Mouse (Mus musculus) forebrain, embryonic 11.5 days (tissue): ENCODE results near the gene Senp5. TPM values are rescaled to one million over a fixed set of nuclear protein-coding genes. Genes with fewer than 3 reads are reported as not detected.
A peak's percentile ranks its signal among the peaks of the same experiment; 100 is the strongest.
"Not testable (repeated sequence)": the region's sequence is repeated elsewhere in the genome, so short reads cannot be mapped to it uniquely, and the experiment has no call there.

Experiments
- ATAC-seq: fragments of 200-750 bp; cut with Nextera tagmentation; replicated peaks from 2 replicates; pipeline ENCODE4 v1.8.0; 2017; ENCODE audit warnings: moderate TSS enrichment; ENCODE audit not compliant: low FRiP score
- DNase-seq: peaks from one replicate; pipeline ENCODE4 v3.0.0-alpha.2; 2017; ENCODE audit warnings: low spot score
- H3K27ac ChIP-seq: fragments of 300-500 bp; sonication (generic); 2 replicates; pipeline ENCODE4 v1.5.1; 2014; ENCODE audit warnings: low read depth, low read length
- H3K27me3 ChIP-seq: fragments of 300-500 bp; sonication (generic); 2 replicates; pipeline ENCODE4 v1.6.1; 2014; ENCODE audit warnings: mild to moderate bottlenecking, low read length, mixed read lengths; ENCODE audit not compliant: control insufficient read depth, insufficient read depth
- H3K36me3 ChIP-seq: fragments of 300-500 bp; sonication (generic); 2 replicates; pipeline ENCODE4 v1.6.1; 2014; ENCODE audit warnings: mild to moderate bottlenecking, low read length, moderate library complexity, mixed read lengths; ENCODE audit not compliant: control insufficient read depth, insufficient read depth
- H3K4me1 ChIP-seq: fragments of 300-500 bp; sonication (generic); replicated peaks from 2 replicates; pipeline ENCODE4 v1.6.1; 2014; ENCODE audit warnings: low read length, mixed read lengths; ENCODE audit not compliant: control insufficient read depth, insufficient read depth
- H3K4me2 ChIP-seq: fragments of 300-500 bp; sonication (generic); 2 replicates; pipeline ENCODE4 v1.6.1; 2014; ENCODE audit warnings: low read depth, mild to moderate bottlenecking, low read length, moderate library complexity, mixed read lengths; ENCODE audit not compliant: severe bottlenecking
- H3K4me3 ChIP-seq: fragments of 300-500 bp; sonication (generic); 2 replicates; pipeline ENCODE4 v1.5.1; 2014; ENCODE audit warnings: low read depth, low read length
- H3K9ac ChIP-seq: fragments of 300-500 bp; sonication (generic); 2 replicates; pipeline ENCODE4 v1.6.1; 2014; ENCODE audit warnings: low read length
- H3K9me3 ChIP-seq: fragments of 300-500 bp; sonication (generic); 2 replicates; pipeline ENCODE4 v1.6.1; 2016; ENCODE audit warnings: low read length, mixed read lengths; ENCODE audit not compliant: control insufficient read depth
- WGBS: fragments of 180-500 bp; shearing (Covaris S2); extraction: QIAGEN DNeasy Blood & Tissue Kit; methylation state at CpG from one replicate; pipeline ENCODE4 v1.1.7; 2014; 5-methylcytosine and 5-hydroxymethylcytosine counted together
- polyA plus RNA-seq: library from polyadenylated mRNA; unstranded; fragments of >200 nt; fragmentation: Nextera tagmentation; extraction: Ambion mirVana; gene quantifications from 2 replicates; pipeline ENCODE4 v1.2.1, GENCODE M21; 2014

Senp5 gene
- polyA plus RNA-seq, 1 experiment from 2014 or later = 15.2 TPM

DNA sequence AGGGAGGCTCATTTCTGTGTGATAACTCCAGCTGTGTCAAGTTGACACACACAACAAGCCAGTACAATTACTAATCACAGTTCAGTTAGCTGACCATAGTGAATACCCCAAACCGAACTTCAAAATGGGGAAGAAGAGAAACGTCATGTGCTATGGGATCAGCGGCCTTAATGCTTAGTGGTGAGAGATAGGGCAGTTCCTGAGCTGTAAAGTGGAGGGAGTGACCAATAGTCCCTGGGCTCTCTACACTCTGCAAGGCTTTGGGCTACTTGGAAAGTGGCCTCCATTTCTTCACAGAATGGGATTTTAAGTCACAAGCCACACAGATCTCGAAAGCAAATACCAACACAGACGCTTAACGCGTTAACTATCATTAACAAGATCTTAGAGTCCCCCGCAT is 55.8 kb downstream of the Senp5 start:
- DNase-seq (no peak), ATAC-seq (no peak)
- peaks cover 10% of the 10 kb centered on the region; the same call in 1 of the 2 replicates for H3K4me1 ChIP-seq
- no peaks in the 10 kb centered on the region for H3K36me3 ChIP-seq
- H3K4me2 ChIP-seq = peak overlapping the region; percentile 60
- H3K27me3 ChIP-seq = no peaks in the 10 kb centered on the region
- peak overlapping the region; percentile 91 for H3K9ac ChIP-seq
- no peak overlapping the region for H3K27ac ChIP-seq
- 35% methylated on average over 8 of the region's 8 CpGs for WGBS
- H3K9me3 ChIP-seq = no peaks in the 10 kb centered on the region
- H3K4me3 ChIP-seq = peak overlapping the region; percentile 94

DNA sequence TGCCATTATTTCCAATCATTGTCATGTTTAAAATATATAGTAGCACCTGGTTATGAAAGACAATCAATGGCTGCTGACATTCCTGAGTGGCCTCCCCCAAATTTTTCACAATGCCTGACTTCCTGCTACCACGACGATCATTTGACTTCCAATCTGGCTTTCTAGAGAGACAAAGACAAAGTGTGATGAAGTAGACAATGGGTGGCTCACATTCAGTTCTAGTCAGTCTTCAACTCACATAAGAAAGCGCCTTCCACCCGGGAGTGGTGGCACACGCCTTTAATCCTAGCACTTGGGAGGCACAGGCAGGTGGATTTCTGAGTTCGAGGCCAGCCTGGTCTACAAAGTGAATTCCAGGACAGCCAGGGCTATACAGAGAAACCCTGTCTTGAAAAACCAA is 57.1 kb downstream of the Senp5 start:
- not testable (repeated sequence) for H3K36me3 ChIP-seq, H3K27me3 ChIP-seq, H3K4me3 ChIP-seq, H3K4me2 ChIP-seq, H3K9me3 ChIP-seq, H3K27ac ChIP-seq, ATAC-seq, DNase-seq, H3K9ac ChIP-seq
- peaks cover 10% of the 10 kb centered on the region; the same call in 1 of the 2 replicates for H3K4me1 ChIP-seq
- 91% methylated on average over 6 of the region's 6 CpGs for WGBS

DNA sequence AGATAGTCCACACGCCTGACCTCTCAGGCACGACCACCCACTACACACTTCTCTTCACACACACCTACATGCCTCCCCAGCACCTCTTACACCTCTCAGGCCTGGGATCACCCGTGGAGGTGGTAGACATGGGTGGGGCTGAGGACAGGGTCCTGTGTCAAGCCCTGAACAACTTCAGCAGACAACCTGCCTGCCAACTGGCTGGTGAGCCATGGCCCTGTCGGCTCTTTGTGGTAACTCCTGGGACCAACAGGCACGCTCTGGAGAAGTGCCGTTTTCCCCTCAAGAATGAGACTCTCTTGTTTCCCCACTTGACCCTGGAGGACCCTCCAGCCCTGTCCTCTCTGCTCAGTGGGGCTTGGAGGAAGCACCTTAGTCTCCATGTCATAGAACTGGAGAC is 57.7 kb downstream of the Senp5 start:
- Histone ChIP-seq H3K9ac (no peak overlapping the region), H3K27ac (no peak overlapping the region), H3K9me3 (no peaks in the 10 kb centered on the region), H3K4me3 (no peak overlapping the region), H3K4me1 (peaks cover 10% of the 10 kb centered on the region; the same call in 1 of the 2 replicates), H3K4me2 (no peak overlapping the region), H3K27me3 (no peaks in the 10 kb centered on the region), H3K36me3 (no peaks in the 10 kb centered on the region)
- WGBS = 92% methylated on average over 6 of the region's 6 CpGs
- DNase-seq (no peak), ATAC-seq (no peak)

DNA sequence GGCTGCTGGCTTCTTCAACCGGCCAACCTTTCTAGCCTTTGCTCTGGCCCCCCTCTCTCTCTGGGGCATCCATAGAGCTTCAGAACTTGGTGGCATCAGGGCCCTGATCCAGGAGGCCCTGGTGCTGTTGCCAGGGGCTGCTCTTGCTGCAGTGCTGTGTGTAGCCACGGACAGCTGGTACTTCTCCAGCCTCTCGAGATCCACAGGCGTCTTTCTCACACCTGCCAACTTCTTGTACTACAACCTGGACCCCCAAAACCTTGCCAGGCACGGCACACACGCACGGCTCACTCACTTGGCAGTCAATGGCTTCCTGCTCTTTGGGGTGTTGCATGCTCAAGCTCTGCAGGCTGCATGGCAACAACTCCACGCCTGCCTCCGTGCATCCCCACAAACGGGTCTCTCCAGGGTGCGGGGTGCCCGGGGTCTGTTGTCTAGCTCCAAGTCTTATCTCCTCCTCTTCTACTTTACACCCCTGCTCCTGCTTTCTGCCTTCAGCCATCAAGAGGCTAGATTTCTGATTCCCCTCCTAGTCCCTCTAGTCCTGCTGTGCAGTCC is 58.3 kb downstream of the Senp5 start:
- Histone ChIP-seq H3K27me3 (no peaks in the 10 kb centered on the region), H3K4me3 (no peak overlapping the region), H3K9me3 (no peaks in the 10 kb centered on the region), H3K36me3 (no peaks in the 10 kb centered on the region), H3K9ac (no peak overlapping the region), H3K27ac (no peak overlapping the region), H3K4me2 (no peak overlapping the region), H3K4me1 (peaks cover 10% of the 10 kb centered on the region; the same call in 1 of the 2 replicates)
- WGBS = 90% methylated on average over 12 of the region's 12 CpGs
- no peak for ATAC-seq
- DNase-seq = no peak

DNA sequence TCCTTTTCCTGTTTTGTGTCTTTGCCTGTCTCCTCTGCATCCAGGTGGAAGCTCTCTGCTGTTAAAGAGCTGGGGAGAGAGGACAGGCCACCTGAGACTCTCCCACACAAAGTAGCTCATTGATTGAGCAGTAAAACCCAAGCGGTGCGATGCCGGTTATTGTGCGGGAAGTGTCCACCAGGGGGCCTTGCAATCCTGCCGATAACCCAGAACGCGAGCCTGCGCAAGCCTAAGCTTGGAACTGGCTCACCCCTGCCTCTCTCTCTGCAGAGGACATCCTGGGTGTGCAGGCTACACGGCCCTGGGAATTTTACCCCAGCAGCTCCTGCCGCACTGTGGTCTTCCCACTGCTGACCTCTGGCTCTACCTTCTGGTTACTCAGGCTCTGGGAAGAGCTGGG is 59.1 kb downstream of the Senp5 start:
- H3K36me3 ChIP-seq = no peaks in the 10 kb centered on the region
- 2% methylated on average over 10 of the region's 10 CpGs for WGBS
- H3K9me3 ChIP-seq = no peaks in the 10 kb centered on the region
- no peak overlapping the region for H3K4me3 ChIP-seq
- DNase-seq (peak; percentile 87), ATAC-seq (0 out of 2 replicates have a peak, but pooled peaks have one; percentile 49)
- H3K4me1 ChIP-seq = peaks cover 10% of the 10 kb centered on the region; the same call in 1 of the 2 replicates
- H3K27me3 ChIP-seq = no peaks in the 10 kb centered on the region
- H3K27ac ChIP-seq = no peak overlapping the region
- H3K9ac ChIP-seq = no peak overlapping the region
- H3K4me2 ChIP-seq = no peak overlapping the region

DNA sequence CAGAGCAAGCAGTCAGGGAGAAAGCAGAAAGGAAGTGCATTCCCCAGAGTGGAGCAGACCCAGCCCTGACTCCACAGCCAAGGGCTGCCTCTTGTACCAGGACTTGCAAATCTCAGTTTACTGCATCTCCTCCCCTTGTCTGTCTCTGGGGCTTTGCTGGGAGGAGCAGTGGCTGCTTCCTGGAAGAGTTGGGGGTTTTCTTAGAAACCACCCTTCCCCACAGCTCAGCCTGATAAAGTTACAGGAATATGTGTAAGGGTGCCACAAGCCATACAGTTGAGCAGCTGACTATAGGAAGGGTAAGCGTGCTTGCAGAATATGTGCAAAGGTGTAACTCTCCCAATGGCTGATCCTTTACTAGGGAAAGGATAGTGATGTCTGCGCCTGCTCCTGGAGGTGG is 62.5 kb downstream of the Senp5 start:
- Histone ChIP-seq H3K9ac (no peak overlapping the region), H3K4me3 (no peak overlapping the region), H3K27ac (no peak overlapping the region), H3K36me3 (no peaks in the 10 kb centered on the region), H3K4me1 (no peaks in the 10 kb centered on the region; the same call in 1 of the 2 replicates), H3K27me3 (peaks cover 4% of the 10 kb centered on the region), H3K4me2 (no peak overlapping the region), H3K9me3 (no peaks in the 10 kb centered on the region)
- DNase-seq (no peak), ATAC-seq (no peak)
- WGBS = 72% methylated on average over 2 of the region's 2 CpGs

DNA sequence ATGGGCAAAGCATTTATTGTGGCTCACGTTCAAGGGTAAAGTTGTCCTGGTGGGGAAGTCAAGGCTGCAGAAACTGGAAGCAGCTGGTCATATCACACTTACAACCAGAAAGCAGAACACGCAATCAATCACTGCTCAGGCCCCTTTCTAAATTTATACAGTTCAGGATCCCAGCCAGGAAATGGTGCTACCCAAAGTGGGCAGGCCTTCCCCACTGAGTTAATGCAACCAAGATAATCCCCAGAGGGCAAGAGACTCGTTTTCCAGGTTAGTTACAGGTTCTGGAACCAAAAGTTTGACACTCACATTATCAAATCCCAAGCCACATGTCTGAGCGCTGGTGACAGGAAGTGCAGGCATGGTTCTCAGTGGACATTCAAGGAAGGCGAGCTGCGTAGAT is 64.2 kb downstream of the Senp5 start:
- H3K9ac ChIP-seq = no peak overlapping the region
- H3K27ac ChIP-seq = no peak overlapping the region
- no peak for DNase-seq
- H3K9me3 ChIP-seq = no peaks in the 10 kb centered on the region
- no peaks in the 10 kb centered on the region for H3K36me3 ChIP-seq
- no peak for ATAC-seq
- no peak overlapping the region for H3K4me2 ChIP-seq
- H3K4me3 ChIP-seq = no peak overlapping the region
- peaks cover 21% of the 10 kb centered on the region for H3K27me3 ChIP-seq
- 74% methylated on average over 6 of the region's 6 CpGs for WGBS
- H3K4me1 ChIP-seq = peaks cover 9% of the 10 kb centered on the region; the same call in 1 of the 2 replicates

DNA sequence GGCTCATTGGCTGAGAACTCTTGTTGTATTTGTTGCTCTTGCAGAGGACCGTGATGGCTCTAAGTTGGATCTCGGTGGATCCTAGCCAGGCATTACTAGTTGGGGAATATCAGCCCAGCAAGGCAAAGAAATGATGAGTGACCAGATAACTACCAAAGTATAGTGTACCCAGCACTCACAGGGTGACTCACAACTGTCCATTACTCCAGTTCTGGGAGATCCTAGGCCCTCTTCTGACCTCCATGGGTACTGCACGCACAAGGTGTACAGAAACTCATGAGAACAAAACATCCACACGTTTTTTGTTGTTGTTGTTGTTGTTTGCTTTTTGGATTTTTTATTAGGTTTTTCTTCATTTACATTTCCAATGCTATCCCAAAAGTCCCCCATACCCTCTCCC is 66.5 kb downstream of the Senp5 start:
- peaks cover 19% of the 10 kb centered on the region; the same call in 1 of the 2 replicates for H3K4me1 ChIP-seq
- no peak for ATAC-seq
- H3K4me3 ChIP-seq = no peak overlapping the region
- 89% methylated on average over 4 of the region's 4 CpGs for WGBS
- H3K36me3 ChIP-seq = no peaks in the 10 kb centered on the region
- H3K27me3 ChIP-seq = peaks cover 25% of the 10 kb centered on the region
- no peak overlapping the region for H3K4me2 ChIP-seq
- H3K9me3 ChIP-seq = no peaks in the 10 kb centered on the region
- no peak overlapping the region for H3K27ac ChIP-seq
- DNase-seq = no peak
- H3K9ac ChIP-seq = no peak overlapping the region
